Mouse (Mus musculus) erythroid progenitor cell, adult 5-6 weeks (primary cell): ENCODE measurements around the gene Ddn. TPM values are rescaled to one million over a fixed set of nuclear protein-coding genes. Genes with fewer than 3 reads are reported as not detected.
A peak's percentile ranks its signal among the peaks of the same experiment; 100 is the strongest.

Experiments used
- ATAC-seq: replicated peaks from 2 replicates; pipeline ENCODE4 v1.8.0; 2016; ENCODE audit warnings: moderate number of reproducible peaks, mild to moderate bottlenecking, moderate TSS enrichment, inconsistent platforms; ENCODE audit not compliant: poor library complexity, low FRiP score, severe bottlenecking
- total RNA-seq, 2 experiments: library from RNA; stranded (forward) in 1 of 2; stranded (reverse) in 1 of 2; fragments of 150-400 nt in 1 of 2; fragments of 186-747, 209-891 nt in 1 of 2; gene quantifications; 2 replicates each; pipeline versions ENCODE4 v1.2.3 to v1.2.4; 2015 to 2017; ENCODE audit warnings: low replicate concordance in 2 of 2

Gene Ddn
- total RNA-seq, 2 experiments from 2014 or later, result not detected

DNA sequence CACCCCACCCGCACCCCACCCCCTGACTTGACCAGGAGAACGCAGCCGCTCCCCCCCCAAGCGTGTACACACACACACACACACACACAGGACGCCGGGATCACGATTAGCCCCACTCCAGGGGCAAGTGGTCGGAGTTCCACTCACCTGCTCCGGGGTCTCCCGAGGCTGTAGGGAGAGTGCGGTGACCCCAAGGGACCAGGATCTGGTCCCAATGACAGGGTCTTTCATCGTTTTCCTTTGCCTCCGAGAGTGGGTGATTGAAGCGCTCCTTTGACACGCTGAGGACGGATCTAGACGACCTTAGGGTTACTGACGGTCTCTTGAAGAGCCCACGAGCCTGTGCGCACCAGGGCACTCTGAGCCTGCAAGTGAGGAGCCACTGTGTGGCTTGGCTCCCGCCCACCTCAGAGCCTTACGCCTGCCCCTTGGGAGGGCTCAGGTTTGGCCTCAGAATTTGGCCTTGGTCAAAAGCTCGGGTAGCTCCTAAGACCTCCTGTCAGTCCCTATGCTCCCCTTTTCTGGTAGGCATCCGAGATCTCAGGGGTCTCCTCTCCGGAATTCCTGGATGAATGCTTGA, 31.0 kb downstream of the Ddn start:
- ATAC-seq, result no peak

DNA sequence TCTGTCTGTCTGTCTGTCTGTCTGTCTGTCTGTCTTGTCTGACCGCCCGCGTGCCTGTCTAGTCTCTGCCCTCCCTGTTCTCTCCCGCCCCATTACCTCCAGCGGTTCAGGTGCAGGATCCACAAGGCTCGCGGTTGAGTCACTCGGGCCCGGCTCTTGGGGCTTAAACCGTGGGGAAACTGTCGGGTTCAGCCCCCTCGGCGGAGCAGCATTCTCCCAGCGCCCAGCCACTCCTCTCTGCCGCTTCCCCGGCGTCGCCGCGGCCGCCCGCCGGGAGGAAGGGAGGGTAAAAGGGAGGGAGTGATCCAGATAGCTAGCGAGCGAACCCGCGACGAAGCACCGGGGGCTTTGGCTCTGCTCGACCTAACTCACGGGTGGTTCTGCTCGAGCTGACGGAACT, 31.5 kb downstream of the Ddn start, which contains the start of gene Wnt10b:
Gene Wnt10b (minus strand): TSS at position 389 of the 400 bp plus-strand sequence.
- no peak for ATAC-seq

DNA sequence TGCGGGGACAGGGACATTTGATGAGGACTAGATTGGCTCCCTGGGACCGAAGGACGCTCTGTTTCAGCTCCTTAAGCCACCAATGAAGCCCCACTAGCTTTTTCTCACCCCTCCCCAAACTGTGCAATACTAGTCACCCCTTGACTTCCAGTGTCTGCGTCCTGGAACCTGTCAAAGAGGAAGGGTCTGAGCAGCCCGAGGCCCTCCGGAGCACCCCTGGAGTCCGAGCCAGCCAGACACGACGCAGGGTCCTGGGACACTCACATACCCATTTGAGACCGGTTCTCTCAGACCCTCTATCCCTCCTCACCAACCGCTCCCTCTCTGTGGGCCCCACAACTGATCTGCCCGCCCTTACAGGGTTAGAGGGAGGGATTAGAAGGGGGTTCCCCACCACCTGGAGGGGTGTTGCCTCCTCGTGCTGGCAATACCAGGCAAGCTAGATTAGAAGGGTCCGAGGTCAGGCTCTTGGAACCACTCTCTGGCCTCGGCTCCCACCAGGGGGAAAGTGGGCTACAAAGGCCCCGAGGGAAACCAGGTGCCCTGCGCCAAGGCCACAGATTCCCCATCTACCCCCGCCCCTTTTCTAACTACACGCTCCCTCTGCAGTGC, 32.2 kb downstream of the Ddn start:
- ATAC-seq, result no peak

DNA sequence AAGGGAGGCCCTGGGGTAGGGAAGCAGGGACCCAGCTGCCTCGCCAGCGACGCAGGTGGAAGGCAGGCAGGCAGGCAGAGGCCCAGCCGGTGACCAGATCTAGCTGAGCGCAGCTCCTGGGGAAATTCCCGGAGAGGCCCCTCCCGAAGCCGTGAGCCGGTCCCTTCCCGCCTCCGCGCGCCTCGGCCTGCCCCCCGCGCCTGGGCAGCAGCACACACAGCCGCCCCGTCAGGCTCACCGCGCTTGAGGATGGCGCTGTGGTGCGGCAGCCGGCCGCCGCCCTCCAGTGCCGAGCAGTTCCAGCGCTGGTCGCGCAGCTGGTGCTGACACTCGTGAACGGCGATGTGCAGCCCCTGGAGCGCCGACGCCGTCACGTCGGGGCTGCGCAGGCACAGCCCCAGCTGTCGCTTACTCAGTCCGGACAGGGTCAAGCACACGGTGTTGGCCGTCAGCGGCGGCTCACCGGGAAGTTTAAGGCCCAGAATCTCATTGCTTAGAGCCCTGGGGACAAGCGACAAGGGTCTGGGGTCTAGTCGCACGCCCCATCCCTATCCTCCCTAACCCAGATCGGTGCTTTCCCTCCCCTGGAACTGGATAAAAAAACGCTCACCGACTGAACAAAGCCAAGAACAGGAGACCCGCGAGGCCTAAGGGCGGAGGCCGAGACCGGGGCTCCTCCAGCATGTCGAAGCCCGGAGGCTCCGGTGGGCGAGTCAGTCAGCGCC, 32.8 kb downstream of the Ddn start:
- ATAC-seq, result no peak

DNA sequence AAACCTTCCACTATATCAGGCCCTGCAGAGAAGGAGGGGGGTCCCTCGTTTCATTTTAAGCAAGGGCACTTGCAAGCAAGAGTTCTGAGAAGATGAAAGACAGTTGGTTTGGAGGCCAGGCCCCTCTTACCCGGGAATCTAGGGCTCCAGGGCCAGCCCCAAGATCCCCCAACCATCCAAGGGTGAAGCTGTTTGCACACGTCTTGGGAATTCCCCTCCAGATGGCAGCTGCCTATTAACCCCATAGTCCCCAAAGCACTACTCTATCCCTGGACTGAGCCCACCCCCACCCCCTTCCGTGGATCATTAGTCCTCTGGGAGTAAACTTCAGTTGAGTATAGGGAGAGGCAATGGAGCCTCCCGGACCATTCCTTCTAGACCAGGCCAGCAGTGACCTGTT, 33.8 kb downstream of the Ddn start:
- ATAC-seq, result no peak

DNA sequence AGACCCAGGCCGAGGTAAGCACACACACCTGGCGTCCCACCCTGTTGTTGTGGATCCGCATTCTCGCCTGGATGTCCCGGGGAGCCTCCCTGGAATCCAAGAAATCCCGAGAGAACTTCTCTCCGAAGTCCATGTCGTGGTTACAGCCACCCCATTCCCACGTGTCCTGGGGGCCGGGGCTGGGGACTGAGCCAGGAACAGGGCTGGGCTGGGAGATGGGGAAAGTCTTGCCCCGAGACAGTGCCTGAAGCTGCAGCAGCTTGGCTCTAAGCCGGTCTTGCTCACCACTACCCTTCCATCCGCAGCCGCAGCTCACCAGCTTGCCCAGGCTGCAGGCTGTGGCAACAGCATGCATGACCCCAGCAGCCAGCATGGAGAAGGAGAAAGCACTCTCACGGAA, 35.2 kb downstream of the Ddn start:
- no peak for ATAC-seq

DNA sequence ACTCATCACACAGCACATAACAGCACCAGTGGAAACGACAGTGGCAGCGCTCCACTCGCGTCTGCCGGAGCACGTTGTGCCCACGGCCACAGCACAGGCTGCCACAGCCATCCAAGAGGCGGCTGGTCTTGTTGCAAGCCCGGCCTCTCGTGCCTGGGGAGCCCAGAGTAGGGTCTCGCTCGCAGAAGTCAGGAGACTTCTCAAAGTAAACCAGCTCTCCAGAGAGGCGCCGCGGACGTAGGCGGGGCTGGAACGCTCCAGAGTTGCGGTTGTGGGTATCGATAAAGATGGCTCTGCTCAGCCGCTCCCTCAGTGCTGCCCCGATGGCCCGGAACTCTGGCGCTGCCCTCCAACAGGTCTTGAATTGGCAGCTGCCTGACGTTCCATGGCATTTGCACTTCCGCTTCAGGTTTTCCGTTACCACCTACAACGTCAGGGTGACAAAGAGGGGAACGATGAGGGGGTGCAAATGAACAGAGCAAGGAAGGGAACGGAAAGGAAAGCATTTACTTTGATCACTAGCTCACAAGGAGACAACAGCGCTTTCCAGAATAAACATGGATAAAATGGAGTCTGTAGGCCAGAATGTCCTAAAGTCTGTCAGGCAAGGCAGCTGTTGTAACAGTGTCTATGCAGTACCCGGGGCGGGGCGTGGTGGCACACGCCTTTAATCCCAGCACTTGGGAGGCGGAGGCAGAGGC, 36.6 kb downstream of the Ddn start:
- 0 out of 2 replicates have a peak, but pooled peaks have one; percentile 27 for ATAC-seq

DNA sequence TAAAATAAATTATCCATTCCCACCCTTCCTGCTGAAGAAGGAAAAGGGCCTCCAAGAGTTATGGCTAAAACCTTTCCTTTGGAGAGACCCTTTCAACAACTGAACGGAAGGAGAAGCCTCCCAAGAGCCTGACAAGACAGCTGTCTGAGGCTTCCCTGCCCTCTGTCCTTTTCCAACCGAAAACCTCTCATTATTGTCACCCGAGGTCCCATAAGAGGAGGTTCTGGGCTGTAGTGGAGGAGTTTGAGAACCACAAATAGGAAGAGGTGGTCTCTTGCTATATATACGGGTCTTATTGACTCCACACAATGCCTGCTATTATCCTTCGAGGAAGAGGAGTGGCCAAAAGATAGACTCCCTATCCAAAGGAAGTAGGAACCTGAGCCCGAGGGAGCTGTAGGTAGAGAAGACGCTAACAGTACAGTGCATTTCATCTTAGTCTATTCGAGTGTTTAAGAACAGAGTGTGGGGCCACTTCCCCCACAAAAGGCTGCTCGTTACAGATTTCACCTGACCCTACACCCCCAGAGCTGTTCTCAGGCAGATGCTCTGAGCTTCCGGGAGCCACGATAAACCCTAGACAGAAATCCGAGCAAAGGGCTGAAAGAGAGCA, 37.4 kb downstream of the Ddn start:
- no peak for ATAC-seq

DNA sequence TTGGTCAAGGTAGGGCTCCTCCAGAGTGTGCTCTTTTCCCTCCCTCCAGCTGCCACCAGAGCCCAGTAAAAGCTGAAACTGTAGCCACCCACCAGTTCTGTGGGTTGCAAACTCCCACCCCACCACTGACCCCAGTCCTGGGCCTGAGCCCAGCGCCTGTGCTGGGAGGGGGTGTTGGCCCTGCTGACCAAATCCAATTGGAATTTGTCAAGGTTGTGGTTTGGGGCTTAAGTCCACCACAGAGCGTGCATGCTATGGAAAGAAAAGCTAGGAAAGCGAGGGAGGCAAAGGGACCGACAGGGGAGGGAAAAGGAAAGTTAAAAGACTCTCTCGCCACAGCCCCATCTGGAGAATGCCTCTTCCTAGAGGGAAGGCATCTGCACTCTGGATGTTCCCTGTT, 41.0 kb downstream of the Ddn start:
- no peak for ATAC-seq

DNA sequence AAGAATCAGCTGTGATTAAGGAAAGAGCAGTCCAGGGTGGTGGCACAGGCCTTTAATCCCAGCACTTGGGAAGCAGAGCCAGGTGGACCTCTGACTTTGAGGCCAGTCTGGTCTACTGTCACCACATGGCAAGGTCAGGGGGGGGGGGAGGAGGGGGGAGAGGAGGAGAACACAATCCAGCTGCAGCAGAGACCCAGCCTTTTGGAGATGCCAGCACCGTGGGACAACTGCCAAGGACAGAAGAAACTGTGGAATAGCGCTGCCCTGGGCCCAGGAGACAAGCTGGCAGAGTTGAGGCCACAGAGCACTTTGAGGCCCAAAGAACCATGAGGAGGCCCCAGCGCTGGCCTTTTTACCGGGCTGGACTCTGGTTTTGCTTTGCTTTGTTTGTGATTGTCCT, 43.4 kb downstream of the Ddn start:
- no peak for ATAC-seq

DNA sequence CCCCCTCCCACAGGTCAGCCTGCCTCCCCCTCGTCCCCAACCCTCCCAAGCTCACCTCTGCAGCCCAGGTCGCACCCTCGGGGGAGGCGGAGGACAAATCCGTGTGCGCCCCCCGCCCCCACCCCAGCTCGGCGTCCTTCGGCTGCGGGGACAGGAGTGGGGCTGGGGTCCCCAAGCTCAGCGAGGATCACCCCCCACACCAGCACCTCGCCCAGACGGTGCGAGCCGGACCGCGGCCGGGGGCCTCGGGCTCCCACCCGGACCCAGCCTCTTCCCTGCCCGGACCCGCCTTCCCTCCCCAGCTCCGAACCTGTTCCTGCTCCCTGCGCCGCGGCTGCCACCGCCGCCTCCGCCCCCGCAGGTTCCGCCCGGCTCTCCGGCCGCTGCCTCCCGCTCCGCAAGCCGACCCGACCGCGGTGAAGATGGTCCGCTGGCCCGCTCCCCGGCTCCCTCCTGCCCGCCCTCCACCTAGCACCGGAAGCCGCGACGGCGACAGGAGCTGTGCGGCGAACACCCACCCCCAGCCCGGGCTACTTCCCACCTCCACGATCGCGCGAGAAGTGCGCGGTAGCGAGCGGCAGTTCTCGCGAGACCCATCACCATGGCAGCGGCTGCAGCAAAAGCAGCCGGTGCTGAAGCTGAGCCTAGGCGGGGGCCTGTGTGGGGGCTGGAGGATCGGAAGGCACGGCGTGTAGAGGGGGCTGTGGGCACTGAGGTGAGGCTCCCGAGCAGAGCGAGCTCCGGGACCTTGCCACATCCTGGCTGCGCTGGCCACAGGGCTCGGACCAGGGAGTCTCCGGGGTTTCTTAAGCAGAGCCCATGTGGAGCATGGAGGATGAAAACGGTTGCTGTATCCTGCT, 46.4 kb downstream of the Ddn start, which contains the start of gene Arf3:
Gene Arf3 (minus strand): TSS at position 545 of the 860 bp plus-strand sequence.
- peak; percentile 67 for ATAC-seq

DNA sequence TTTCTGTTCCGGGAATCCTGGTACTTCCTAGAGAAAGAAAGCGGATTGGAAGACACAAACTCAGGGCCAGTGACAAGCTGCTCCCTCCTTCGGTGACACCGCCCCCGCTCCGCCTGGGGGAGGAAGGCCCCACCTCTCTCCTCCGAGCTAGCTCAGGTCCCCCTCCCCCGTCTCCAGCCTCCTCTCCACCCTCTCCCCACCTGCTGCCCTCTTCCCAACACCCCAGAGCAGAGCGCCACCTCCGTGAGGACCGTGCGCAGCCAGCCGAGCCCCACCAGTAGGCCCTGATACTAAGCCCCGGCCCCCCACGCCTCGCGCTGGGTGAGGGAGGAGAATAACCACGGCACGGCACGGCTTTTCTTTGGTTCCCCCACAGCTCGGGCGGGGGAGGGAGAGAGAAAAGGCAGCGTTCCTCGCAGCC, 47.1 kb downstream of the Ddn start:
- no peak for ATAC-seq

DNA sequence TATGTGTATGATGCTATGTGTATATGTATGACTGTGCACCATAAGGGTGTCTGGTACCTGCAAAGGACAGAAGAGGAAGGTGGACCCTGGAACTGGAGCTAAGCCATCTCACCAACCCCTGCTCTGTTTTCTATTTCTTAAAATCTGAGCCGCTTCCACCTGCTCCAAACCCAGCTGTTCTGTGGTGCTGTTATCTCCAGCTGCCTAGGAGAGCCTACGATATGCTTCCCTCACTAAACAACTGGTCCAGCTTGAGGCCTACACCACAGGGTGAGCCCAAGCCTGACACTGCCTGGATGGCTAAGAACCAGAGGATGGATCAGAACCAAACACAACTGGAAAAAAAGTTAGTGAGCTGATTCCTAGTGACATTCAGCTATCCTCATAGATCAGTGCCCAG, 55.2 kb downstream of the Ddn start:
- no peak for ATAC-seq

Other genes starting within 250 kb of the Ddn start
- gene Ccnt1, start 238.6 kb downstream of the Ddn start, total RNA-seq (2015; ENCODE audit: low replicate concordance), result 80.0 and 121 TPM in 2 replicates
- gene Ccnt1, start 238.6 kb downstream of the Ddn start, total RNA-seq (2017; ENCODE audit: low replicate concordance), result 72.0 and 75.4 TPM in 2 replicates
- gene 4930415O20Rik, start 238.5 kb downstream of the Ddn start, total RNA-seq (2015; ENCODE audit: low replicate concordance), result not detected in 2 replicates
- not detected in 2 replicates for gene 4930415O20Rik, start 238.5 kb downstream of the Ddn start, total RNA-seq (2017; ENCODE audit: low replicate concordance)
- 62.3 and 81.3 TPM in 2 replicates for gene Adcy6, start 199.4 kb downstream of the Ddn start, total RNA-seq (2015; ENCODE audit: low replicate concordance)
- 133 and 140 TPM in 2 replicates for gene Adcy6, start 199.4 kb downstream of the Ddn start, total RNA-seq (2017; ENCODE audit: low replicate concordance)
- not detected in 2 replicates for gene Cacnb3, start 178.7 kb downstream of the Ddn start, total RNA-seq (2015; ENCODE audit: low replicate concordance)
- 0.77 TPM in 1 of 2 replicates, not detected in the other for gene Cacnb3, start 178.7 kb downstream of the Ddn start, total RNA-seq (2017; ENCODE audit: low replicate concordance)
- 24.5 and 26.0 TPM in 2 replicates for gene Ddx23, start 146.6 kb downstream of the Ddn start, total RNA-seq (2015; ENCODE audit: low replicate concordance)
- 49.9 and 91.9 TPM in 2 replicates for gene Ddx23, start 146.6 kb downstream of the Ddn start, total RNA-seq (2017; ENCODE audit: low replicate concordance)
- gene Rnd1, start 132.0 kb downstream of the Ddn start, total RNA-seq (2015; ENCODE audit: low replicate concordance), result 0.36 TPM in 1 of 2 replicates, not detected in the other
- not detected in 2 replicates for gene Rnd1, start 132.0 kb downstream of the Ddn start, total RNA-seq (2017; ENCODE audit: low replicate concordance)
- gene Ccdc65, start 101.3 kb downstream of the Ddn start, total RNA-seq (2015; ENCODE audit: low replicate concordance), result not detected in 2 replicates
- gene Ccdc65, start 101.3 kb downstream of the Ddn start, total RNA-seq (2017; ENCODE audit: low replicate concordance), result not detected in 2 replicates
- gene Fkbp11, start 81.3 kb downstream of the Ddn start, total RNA-seq (2015; ENCODE audit: low replicate concordance), result 2.5 TPM in 1 of 2 replicates, not detected in the other
- 1.4 TPM in 1 of 2 replicates, not detected in the other for gene Fkbp11, start 81.3 kb downstream of the Ddn start, total RNA-seq (2017; ENCODE audit: low replicate concordance)
- gene Arf3, start 46.3 kb downstream of the Ddn start, total RNA-seq (2015; ENCODE audit: low replicate concordance), result 5.4 and 7.6 TPM in 2 replicates
- gene Arf3, start 46.3 kb downstream of the Ddn start, total RNA-seq (2017; ENCODE audit: low replicate concordance), result 4.6 and 4.8 TPM in 2 replicates
- gene Wnt10b, start 31.3 kb downstream of the Ddn start, total RNA-seq (2015; ENCODE audit: low replicate concordance), result 0.36 TPM in 1 of 2 replicates, not detected in the other
- not detected in 2 replicates for gene Wnt10b, start 31.3 kb downstream of the Ddn start, total RNA-seq (2017; ENCODE audit: low replicate concordance)
- gene Wnt1, start 19.6 kb downstream of the Ddn start, total RNA-seq (2015; ENCODE audit: low replicate concordance), result not detected in 2 replicates
- gene Wnt1, start 19.6 kb downstream of the Ddn start, total RNA-seq (2017; ENCODE audit: low replicate concordance), result not detected in 2 replicates
- 58.0 and 61.2 TPM in 2 replicates for gene Prkag1, start 22.0 kb upstream of the Ddn start, total RNA-seq (2015; ENCODE audit: low replicate concordance)
- 73.0 and 87.4 TPM in 2 replicates for gene Prkag1, start 22.0 kb upstream of the Ddn start, total RNA-seq (2017; ENCODE audit: low replicate concordance)
- gene Kmt2d, start 61.7 kb upstream of the Ddn start, total RNA-seq (2015; ENCODE audit: low replicate concordance), result 29.2 and 52.4 TPM in 2 replicates
- gene Kmt2d, start 61.7 kb upstream of the Ddn start, total RNA-seq (2017; ENCODE audit: low replicate concordance), result 69.3 and 96.1 TPM in 2 replicates
- 2.2 and 5.9 TPM in 2 replicates for gene Rhebl1, start 85.0 kb upstream of the Ddn start, total RNA-seq (2015; ENCODE audit: low replicate concordance)
- gene Rhebl1, start 85.0 kb upstream of the Ddn start, total RNA-seq (2017; ENCODE audit: low replicate concordance), result not detected in 2 replicates
- not detected in 2 replicates for gene Dhh, start 89.0 kb upstream of the Ddn start, total RNA-seq (2015; ENCODE audit: low replicate concordance)
- gene Dhh, start 89.0 kb upstream of the Ddn start, total RNA-seq (2017; ENCODE audit: low replicate concordance), result not detected in 2 replicates
- 7.9 and 15.1 TPM in 2 replicates for gene Lmbr1l, start 108.7 kb upstream of the Ddn start, total RNA-seq (2015; ENCODE audit: low replicate concordance)
- gene Lmbr1l, start 108.7 kb upstream of the Ddn start, total RNA-seq (2017; ENCODE audit: low replicate concordance), result 9.0 and 12.1 TPM in 2 replicates
- gene Tuba1b, start 125.1 kb upstream of the Ddn start, total RNA-seq (2015; ENCODE audit: low replicate concordance), result 2,503 and 2,754 TPM in 2 replicates
- 632 and 670 TPM in 2 replicates for gene Tuba1b, start 125.1 kb upstream of the Ddn start, total RNA-seq (2017; ENCODE audit: low replicate concordance)
- gene Gm49450, start 144.1 kb upstream of the Ddn start, total RNA-seq (2015; ENCODE audit: low replicate concordance), result not detected in 2 replicates
- gene Gm49450, start 144.1 kb upstream of the Ddn start, total RNA-seq (2017; ENCODE audit: low replicate concordance), result not detected in 2 replicates
- gene Tuba1a, start 144.2 kb upstream of the Ddn start, total RNA-seq (2015; ENCODE audit: low replicate concordance), result 6.5 and 38.1 TPM in 2 replicates
- 5.9 and 9.6 TPM in 2 replicates for gene Tuba1a, start 144.2 kb upstream of the Ddn start, total RNA-seq (2017; ENCODE audit: low replicate concordance)
- gene Tuba1c, start 220.4 kb upstream of the Ddn start, total RNA-seq (2015; ENCODE audit: low replicate concordance), result 637 and 660 TPM in 2 replicates
- 271 and 335 TPM in 2 replicates for gene Tuba1c, start 220.4 kb upstream of the Ddn start, total RNA-seq (2017; ENCODE audit: low replicate concordance)
- gene Prph, start 245.7 kb upstream of the Ddn start, total RNA-seq (2015; ENCODE audit: low replicate concordance), result not detected in 2 replicates
- not detected in 2 replicates for gene Prph, start 245.7 kb upstream of the Ddn start, total RNA-seq (2017; ENCODE audit: low replicate concordance)